Mouse (Mus musculus): ENCODE measurements around the gene Olfr1360. TPM values are rescaled to one million over a fixed set of nuclear protein-coding genes. Genes with fewer than 3 reads are reported as not detected.
"Not testable (repeated sequence)": the region's sequence is repeated elsewhere in the genome, so short reads cannot be mapped to it uniquely, and the experiment has no call there.

The Olfr1360 gene
- not detected in 2 replicates for polyA plus RNA-seq (2015; fragmentation: Nextera tagmentation; extraction: Ambion mirVana)

- Histone ChIP-seq H3K27me3 (no peaks in the 10 kb centered on the region), H3K27ac (replicated peaks) (no peak within 1 kb of the TSS), H3K9ac (replicated peaks) (no peak within 1 kb of the TSS), H3K9me3 (no peaks in the 10 kb centered on the region), H3K36me3 (no peaks in the 10 kb centered on the region), H3K4me2 (replicated peaks) (no peak within 1 kb of the TSS), H3K4me1 (no peaks in the 10 kb centered on the region), H3K4me3 (no peak within 1 kb of the TSS)
- 76% methylated on average over 2 of the region's 2 CpGs for WGBS
- ATAC-seq (replicated peaks), result no peak
Observed at GRCm38 (mm10) chr13:21677305-21677704, at the start of gene Olfr1360. Gene Olfr1360, minus strand, starts transcription at chr13:21677405.

- H3K36me3 ChIP-seq, result no peaks in the 10 kb centered on the region
- no peaks in the 10 kb centered on the region for H3K27me3 ChIP-seq
- WGBS, result 18% methylated on average over 5 of the region's 5 CpGs
- H3K4me2 ChIP-seq (replicated peaks), result peak overlapping the region; percentile 64; the same call in 1 of the 2 replicates
- H3K4me1 ChIP-seq, result peaks cover 35% of the 10 kb centered on the region
- no peak overlapping the region for H3K9ac ChIP-seq (replicated peaks)
- no peak for ATAC-seq (replicated peaks)
- no peak overlapping the region for H3K4me3 ChIP-seq
- no peaks in the 10 kb centered on the region for H3K9me3 ChIP-seq
- peak overlapping the region; percentile 94 for H3K27ac ChIP-seq (replicated peaks)
Observed at GRCm38 (mm10) chr13:21722993-21723836, 46.0 kb upstream of the Olfr1360 start.

GRCm38 (mm10) chr13:21722373-21722925, 45.2 kb upstream of the Olfr1360 start:
- H3K27ac ChIP-seq (replicated peaks), result peak overlapping the region; percentile 94
- H3K9me3 ChIP-seq, result no peaks in the 10 kb centered on the region
- H3K27me3 ChIP-seq, result no peaks in the 10 kb centered on the region
- H3K36me3 ChIP-seq, result no peaks in the 10 kb centered on the region
- ATAC-seq (replicated peaks), result peak; percentile 17; the same call in 1 of the 2 replicates
- peak overlapping the region; percentile 45 for H3K4me3 ChIP-seq
- WGBS, result 2% methylated on average over 11 of the region's 11 CpGs
- H3K9ac ChIP-seq (replicated peaks), result peak overlapping the region; percentile 67
- peaks cover 37% of the 10 kb centered on the region for H3K4me1 ChIP-seq
- peak overlapping the region; percentile 64 for H3K4me2 ChIP-seq (replicated peaks)

- H3K27me3 ChIP-seq, H3K36me3 ChIP-seq, H3K9me3 ChIP-seq: not testable (repeated sequence)
- H3K27ac ChIP-seq (replicated peaks), result peak within 1 kb of the TSS; percentile 94
- peak within 1 kb of the TSS; percentile 64 for H3K4me2 ChIP-seq (replicated peaks)
- H3K4me1 ChIP-seq, result peaks cover 40% of the 10 kb centered on the region
- H3K4me3 ChIP-seq, result peak within 1 kb of the TSS; percentile 45
- H3K9ac ChIP-seq (replicated peaks), result peak within 1 kb of the TSS; percentile 67
- peak; percentile 98 for ATAC-seq (replicated peaks)
- under 1% methylated on average over 37 of the region's 37 CpGs for WGBS
Observed at GRCm38 (mm10) chr13:21721757-21722372, 44.7 kb upstream of the Olfr1360 start, which contains the start of gene Hist1h2bm. Gene Hist1h2bm, plus strand, starts transcription at chr13:21722044.

- Histone ChIP-seq H3K27ac (replicated peaks) (peak overlapping the region; percentile 94), H3K9ac (replicated peaks) (peak overlapping the region; percentile 46), H3K4me2 (replicated peaks) (peak overlapping the region; percentile 64), H3K4me1 (peaks cover 43% of the 10 kb centered on the region), H3K4me3 (peak overlapping the region; percentile 45)
- H3K36me3 ChIP-seq; H3K9me3 ChIP-seq; ATAC-seq (replicated peaks); H3K27me3 ChIP-seq: not testable (repeated sequence)
- WGBS, result 1% methylated on average over 29 of the region's 44 CpGs
Observed at GRCm38 (mm10) chr13:21721107-21721756, 44.0 kb upstream of the Olfr1360 start.

GRCm38 (mm10) chr13:21718381-21719080, 41.3 kb upstream of the Olfr1360 start:
- Histone ChIP-seq H3K4me2 (replicated peaks) (peak overlapping the region; percentile 53), H3K9me3 (no peaks in the 10 kb centered on the region), H3K9ac (replicated peaks) (peak overlapping the region; percentile 59), H3K27ac (replicated peaks) (peak overlapping the region; percentile 71), H3K4me1 (peaks cover 52% of the 10 kb centered on the region), H3K4me3 (peak overlapping the region; percentile 40), H3K36me3 (no peaks in the 10 kb centered on the region), H3K27me3 (no peaks in the 10 kb centered on the region)
- WGBS, result 51% methylated on average over 4 of the region's 4 CpGs
- no peak for ATAC-seq (replicated peaks)

GRCm38 (mm10) chr13:21717397-21718357, 40.5 kb upstream of the Olfr1360 start, which contains the start of gene Hist1h3h:
Gene Hist1h3h, plus strand, starts transcription at chr13:21717659.
- H3K4me3 ChIP-seq, result peak within 1 kb of the TSS; percentile 48
- under 1% methylated on average over 30 of the region's 56 CpGs for WGBS
- H3K27ac ChIP-seq (replicated peaks), result peak within 1 kb of the TSS; percentile 98
- not testable (repeated sequence) for H3K9me3 ChIP-seq, H3K36me3 ChIP-seq, H3K27me3 ChIP-seq
- peak within 1 kb of the TSS; percentile 91 for H3K4me2 ChIP-seq (replicated peaks)
- peak; percentile 47 for ATAC-seq (replicated peaks)
- H3K9ac ChIP-seq (replicated peaks), result peak within 1 kb of the TSS; percentile 69
- H3K4me1 ChIP-seq, result peaks cover 47% of the 10 kb centered on the region

- peak overlapping the region; percentile 48 for H3K4me3 ChIP-seq
- not testable (repeated sequence) for H3K27me3 ChIP-seq, H3K36me3 ChIP-seq, H3K9me3 ChIP-seq
- peak; percentile 2 for ATAC-seq (replicated peaks)
- peak overlapping the region; percentile 91 for H3K4me2 ChIP-seq (replicated peaks)
- H3K27ac ChIP-seq (replicated peaks), result peak overlapping the region; percentile 98
- H3K9ac ChIP-seq (replicated peaks), result peak overlapping the region; percentile 69
- under 1% methylated on average over 14 of the region's 38 CpGs for WGBS
- H3K4me1 ChIP-seq, result peaks cover 41% of the 10 kb centered on the region
Observed at GRCm38 (mm10) chr13:21716540-21717391, 39.6 kb upstream of the Olfr1360 start.

GRCm38 (mm10) chr13:21715864-21716539, 38.8 kb upstream of the Olfr1360 start, which contains the start of the genes Hist1h2bl and Hist1h2ai:
Gene Hist1h2bl, minus strand, starts transcription at chr13:21716143.
Gene Hist1h2ai, plus strand, starts transcription at chr13:21716422.
- H3K9ac ChIP-seq (replicated peaks), result peak within 1 kb of the TSS; percentile 69
- H3K36me3 ChIP-seq, H3K27me3 ChIP-seq, H3K9me3 ChIP-seq: not testable (repeated sequence)
- peak within 1 kb of the TSS; percentile 98 for H3K27ac ChIP-seq (replicated peaks)
- peak; percentile 95 for ATAC-seq (replicated peaks)
- peaks cover 42% of the 10 kb centered on the region for H3K4me1 ChIP-seq
- under 1% methylated on average over 33 of the region's 50 CpGs for WGBS
- H3K4me3 ChIP-seq, result peak within 1 kb of the TSS; percentile 48
- H3K4me2 ChIP-seq (replicated peaks), result peak within 1 kb of the TSS; percentile 91
